Mouse (Mus musculus): Measurements from ENCODE around the gene Car4. TPM values are rescaled to one million over a fixed set of nuclear protein-coding genes. Genes with fewer than 3 reads are reported as not detected.

Car4 gene
- polyA plus RNA-seq (2014; fragmentation: Nextera tagmentation; extraction: Ambion mirVana) = 5.5 and 6.6 TPM in 2 replicates

DNA sequence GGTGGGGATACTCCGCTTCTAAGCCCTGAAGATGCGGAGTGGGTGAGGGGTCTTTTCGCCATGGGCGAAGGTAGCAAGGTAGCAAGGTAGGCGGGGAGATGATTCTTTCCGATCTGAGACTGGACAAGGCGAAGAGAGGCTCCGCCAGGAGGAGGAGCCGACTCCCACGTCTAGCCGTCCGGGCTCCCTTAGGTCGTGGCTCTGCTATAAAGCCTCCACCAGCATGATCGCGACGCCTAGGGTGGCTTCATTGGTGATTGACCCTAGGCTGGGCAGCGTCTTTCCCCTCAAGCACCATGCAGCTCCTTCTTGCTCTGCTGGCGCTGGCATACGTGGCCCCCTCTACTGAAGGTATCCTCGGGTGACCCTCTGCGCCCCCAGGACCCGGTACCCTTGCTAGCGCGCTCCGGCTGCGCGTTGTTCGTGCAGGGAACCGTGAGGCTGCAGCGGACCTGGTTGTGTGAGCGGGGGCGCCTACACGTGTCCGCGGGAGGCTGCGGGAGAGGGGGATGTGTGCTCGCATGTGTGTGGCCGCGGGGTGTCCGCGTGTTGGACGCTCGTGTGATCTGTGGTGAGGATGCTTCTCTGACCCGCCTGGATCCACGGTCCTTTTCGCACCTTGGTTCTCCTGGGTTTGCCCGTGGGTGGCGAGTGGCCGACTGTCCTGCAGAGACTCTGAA is at the start of gene Car4:
Car4 (plus strand) TSS at position 196 of the 680 bp plus-strand sequence.
- DNase-seq (ENCODE audit: low spot score, missing footprints) = peak; percentile 95
- ATAC-seq (ENCODE audit: low FRiP score) = 0 out of 2 replicates have a peak, but pooled peaks have one; percentile 27
- H3K27me3 ChIP-seq (ENCODE audit: control insufficient read depth, insufficient read depth, low read length) = peaks cover 30% of the 10 kb centered on the region

GRCm38 (mm10) chr11:84908480-84908879 is 49.1 kb upstream of the Car4 start:
- no peak overlapping the region for H3K27ac ChIP-seq (ENCODE audit: low read depth, low read length)
- WGBS = 95% methylated on average over 6 of the region's 6 CpGs
- H3K36me3 ChIP-seq (ENCODE audit: control insufficient read depth, insufficient read depth, low read length) = peaks cover 36% of the 10 kb centered on the region
- no peaks in the 10 kb centered on the region for H3K9me3 ChIP-seq (ENCODE audit: control insufficient read depth, low read length)
- H3K27me3 ChIP-seq (ENCODE audit: control insufficient read depth, insufficient read depth, low read length) = no peaks in the 10 kb centered on the region
- no peak overlapping the region for H3K4me2 ChIP-seq
- H3K4me1 ChIP-seq (ENCODE audit: control insufficient read depth, insufficient read depth, low read length) = no peaks in the 10 kb centered on the region
- ATAC-seq (ENCODE audit: low FRiP score) (no peak), DNase-seq (ENCODE audit: low spot score, missing footprints) (no peak)
- no peak overlapping the region for H3K9ac ChIP-seq (ENCODE audit: low read length)
- no peak overlapping the region for H3K4me3 ChIP-seq (ENCODE audit: low read depth, low read length)

More for the DNA sequence above, at the start of gene Car4:
- no peak within 1 kb of the TSS for H3K27ac ChIP-seq (ENCODE audit: low read depth, low read length)
- no peaks in the 10 kb centered on the region for H3K9me3 ChIP-seq (ENCODE audit: control insufficient read depth, low read length)
- peak within 1 kb of the TSS; percentile 29; the same call in 1 of the 2 replicates for H3K9ac ChIP-seq (ENCODE audit: low read length)
- H3K36me3 ChIP-seq (ENCODE audit: control insufficient read depth, insufficient read depth, low read length) = no peaks in the 10 kb centered on the region
- peak within 1 kb of the TSS; percentile 52 for H3K4me2 ChIP-seq
- WGBS = under 1% methylated on average over 49 of the region's 49 CpGs
- H3K4me3 ChIP-seq (ENCODE audit: low read depth, low read length) = peak within 1 kb of the TSS; percentile 28
- peaks cover 18% of the 10 kb centered on the region for H3K4me1 ChIP-seq (ENCODE audit: control insufficient read depth, insufficient read depth, low read length)

DNA sequence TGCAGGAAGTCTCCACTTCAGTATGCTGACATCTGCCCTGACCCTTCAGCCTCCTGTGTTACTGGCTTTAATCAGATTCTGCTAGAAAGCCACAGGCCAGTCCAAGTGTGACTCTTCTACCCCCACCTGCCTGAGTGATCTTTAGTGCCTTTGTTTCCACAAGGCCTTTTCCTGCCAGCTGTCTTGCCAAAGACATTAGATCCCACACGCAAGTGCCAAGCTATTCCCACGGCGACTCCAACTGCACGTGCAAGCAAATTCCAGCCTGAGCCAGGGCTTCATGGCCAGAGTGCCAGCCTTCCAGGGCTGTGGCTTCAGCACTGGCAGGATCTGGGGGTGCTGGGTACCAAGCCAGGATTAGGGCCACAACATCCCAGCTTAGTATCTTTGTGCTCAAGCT is 47.2 kb upstream of the Car4 start:
- 91% methylated on average over 4 of the region's 4 CpGs for WGBS
- DNase-seq (ENCODE audit: low spot score, missing footprints) = no peak
- H3K36me3 ChIP-seq (ENCODE audit: control insufficient read depth, insufficient read depth, low read length) = peaks cover 36% of the 10 kb centered on the region

GRCm38 (mm10) chr11:84914673-84915072 is 42.9 kb upstream of the Car4 start:
- H3K9me3 ChIP-seq (ENCODE audit: control insufficient read depth, low read length) = no peaks in the 10 kb centered on the region
- peaks cover 19% of the 10 kb centered on the region for H3K36me3 ChIP-seq (ENCODE audit: control insufficient read depth, insufficient read depth, low read length)
- no peak overlapping the region for H3K27ac ChIP-seq (ENCODE audit: low read depth, low read length)
- 86% methylated on average over 5 of the region's 5 CpGs for WGBS
- no peak overlapping the region for H3K4me2 ChIP-seq
- H3K4me3 ChIP-seq (ENCODE audit: low read depth, low read length) = no peak overlapping the region
- DNase-seq (ENCODE audit: low spot score, missing footprints) (no peak), ATAC-seq (ENCODE audit: low FRiP score) (no peak)
- no peak overlapping the region for H3K9ac ChIP-seq (ENCODE audit: low read length)
- H3K27me3 ChIP-seq (ENCODE audit: control insufficient read depth, insufficient read depth, low read length) = no peaks in the 10 kb centered on the region
- H3K4me1 ChIP-seq (ENCODE audit: control insufficient read depth, insufficient read depth, low read length) = peaks cover 4% of the 10 kb centered on the region; the same call in 1 of the 2 replicates

More for the DNA sequence above, 47.2 kb upstream of the Car4 start:
- Histone ChIP-seq H3K4me1 (ENCODE audit: control insufficient read depth, insufficient read depth, low read length) (peaks cover under 1% of the 10 kb centered on the region; the same call in 1 of the 2 replicates), H3K9ac (ENCODE audit: low read length) (no peak overlapping the region), H3K9me3 (ENCODE audit: control insufficient read depth, low read length) (no peaks in the 10 kb centered on the region), H3K27me3 (ENCODE audit: control insufficient read depth, insufficient read depth, low read length) (no peaks in the 10 kb centered on the region), H3K27ac (ENCODE audit: low read depth, low read length) (no peak overlapping the region), H3K4me3 (ENCODE audit: low read depth, low read length) (no peak overlapping the region), H3K4me2 (no peak overlapping the region)
- ATAC-seq (ENCODE audit: low FRiP score) = no peak

DNA sequence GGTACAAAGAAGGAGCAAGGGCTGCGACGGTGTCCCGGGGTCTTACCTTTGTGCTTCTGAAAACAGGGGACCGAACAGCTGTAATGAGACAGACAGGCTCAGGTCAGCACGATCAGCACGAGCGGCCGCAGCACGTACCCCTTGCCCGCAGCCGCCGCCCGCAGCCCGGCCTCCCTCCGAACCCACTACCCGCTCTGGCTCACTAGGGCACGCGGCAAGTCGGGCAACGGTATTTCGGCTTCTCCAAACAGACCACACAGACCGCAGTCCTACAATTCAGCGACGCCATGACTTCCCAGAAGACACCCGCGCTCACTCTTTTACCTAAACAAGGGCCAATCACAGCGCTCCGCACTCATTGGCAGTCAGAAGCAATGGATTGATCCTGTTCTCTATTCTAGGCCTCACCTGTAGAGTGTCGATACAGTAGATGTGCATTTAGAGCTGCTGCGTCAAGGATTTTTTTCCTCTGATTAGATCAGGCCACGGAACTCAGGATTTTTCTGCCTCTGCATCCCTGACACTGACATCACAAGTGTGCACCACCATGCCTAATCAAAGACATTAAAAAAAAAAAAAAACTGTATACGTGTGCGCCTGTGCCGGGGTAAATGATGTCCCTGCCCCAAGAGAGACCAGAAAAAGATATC is 41.4 kb upstream of the Car4 start, which contains the start of gene Znhit3:
Znhit3 (minus strand) TSS at position 314 of the 650 bp plus-strand sequence.
- peaks cover 9% of the 10 kb centered on the region for H3K36me3 ChIP-seq (ENCODE audit: control insufficient read depth, insufficient read depth, low read length)
- ATAC-seq (ENCODE audit: low FRiP score) (peak; percentile 90), DNase-seq (ENCODE audit: low spot score, missing footprints) (peak; percentile 93)
- H3K4me3 ChIP-seq (ENCODE audit: low read depth, low read length) = peak within 1 kb of the TSS; percentile 93
- no peaks in the 10 kb centered on the region for H3K9me3 ChIP-seq (ENCODE audit: control insufficient read depth, low read length)
- peaks cover 4% of the 10 kb centered on the region; the same call in 1 of the 2 replicates for H3K4me1 ChIP-seq (ENCODE audit: control insufficient read depth, insufficient read depth, low read length)
- H3K4me2 ChIP-seq = peak within 1 kb of the TSS; percentile 68
- 3% methylated on average over 34 of the region's 34 CpGs for WGBS
- no peak within 1 kb of the TSS for H3K27ac ChIP-seq (ENCODE audit: low read depth, low read length)
- peak within 1 kb of the TSS; percentile 88 for H3K9ac ChIP-seq (ENCODE audit: low read length)
- H3K27me3 ChIP-seq (ENCODE audit: control insufficient read depth, insufficient read depth, low read length) = no peaks in the 10 kb centered on the region

GRCm38 (mm10) chr11:84916703-84917300 is 40.8 kb upstream of the Car4 start:
- no peak overlapping the region for H3K27ac ChIP-seq (ENCODE audit: low read depth, low read length)

DNA sequence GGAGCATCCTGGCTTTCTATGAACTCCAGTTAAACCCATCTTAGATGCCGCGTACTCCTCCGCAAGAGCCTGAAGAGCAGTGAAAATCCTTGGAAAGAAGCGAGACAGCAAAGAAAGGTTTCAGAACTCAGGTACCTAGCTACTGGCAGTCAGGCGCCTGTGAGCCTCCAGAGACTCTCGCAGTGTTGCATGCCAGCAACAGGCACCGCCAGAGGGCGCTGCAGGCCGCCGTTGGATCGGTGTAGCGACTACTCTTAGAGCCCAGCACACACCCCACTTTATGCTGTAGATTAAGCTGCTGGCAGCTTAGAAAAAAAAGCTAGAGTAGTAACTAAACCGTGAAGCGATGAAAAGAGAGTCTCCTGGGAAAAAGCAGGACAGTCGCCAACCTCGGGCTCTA is 39.2 kb upstream of the Car4 start:
- Histone ChIP-seq H3K9ac (ENCODE audit: low read length) (no peak overlapping the region), H3K36me3 (ENCODE audit: control insufficient read depth, insufficient read depth, low read length) (no peaks in the 10 kb centered on the region; the same call in 1 of the 2 replicates), H3K4me1 (ENCODE audit: control insufficient read depth, insufficient read depth, low read length) (peaks cover 4% of the 10 kb centered on the region; the same call in 1 of the 2 replicates), H3K4me2 (no peak overlapping the region; the same call in 1 of the 2 replicates), H3K27ac (ENCODE audit: low read depth, low read length) (no peak overlapping the region), H3K27me3 (ENCODE audit: control insufficient read depth, insufficient read depth, low read length) (no peaks in the 10 kb centered on the region), H3K9me3 (ENCODE audit: control insufficient read depth, low read length) (no peaks in the 10 kb centered on the region), H3K4me3 (ENCODE audit: low read depth, low read length) (no peak overlapping the region)
- DNase-seq (ENCODE audit: low spot score, missing footprints) (peak; percentile 99), ATAC-seq (ENCODE audit: low FRiP score) (0 out of 2 replicates have a peak, but pooled peaks have one; percentile 70)
- 4% methylated on average over 16 of the region's 16 CpGs for WGBS

More at GRCm38 (mm10) chr11:84916703-84917300, 40.8 kb upstream of the Car4 start:
- ATAC-seq (ENCODE audit: low FRiP score) = no peak
- peak; percentile 84 for DNase-seq (ENCODE audit: low spot score, missing footprints)
- H3K4me3 ChIP-seq (ENCODE audit: low read depth, low read length) = peak overlapping the region; percentile 93
- H3K27me3 ChIP-seq (ENCODE audit: control insufficient read depth, insufficient read depth, low read length) = no peaks in the 10 kb centered on the region
- peaks cover 5% of the 10 kb centered on the region; the same call in 1 of the 2 replicates for H3K36me3 ChIP-seq (ENCODE audit: control insufficient read depth, insufficient read depth, low read length)
- H3K4me2 ChIP-seq = peak overlapping the region; percentile 48
- no peaks in the 10 kb centered on the region for H3K9me3 ChIP-seq (ENCODE audit: control insufficient read depth, low read length)
- H3K4me1 ChIP-seq (ENCODE audit: control insufficient read depth, insufficient read depth, low read length) = peaks cover 4% of the 10 kb centered on the region; the same call in 1 of the 2 replicates
- peak overlapping the region; percentile 88 for H3K9ac ChIP-seq (ENCODE audit: low read length)
- 58% methylated on average over 7 of the region's 7 CpGs for WGBS

DNA sequence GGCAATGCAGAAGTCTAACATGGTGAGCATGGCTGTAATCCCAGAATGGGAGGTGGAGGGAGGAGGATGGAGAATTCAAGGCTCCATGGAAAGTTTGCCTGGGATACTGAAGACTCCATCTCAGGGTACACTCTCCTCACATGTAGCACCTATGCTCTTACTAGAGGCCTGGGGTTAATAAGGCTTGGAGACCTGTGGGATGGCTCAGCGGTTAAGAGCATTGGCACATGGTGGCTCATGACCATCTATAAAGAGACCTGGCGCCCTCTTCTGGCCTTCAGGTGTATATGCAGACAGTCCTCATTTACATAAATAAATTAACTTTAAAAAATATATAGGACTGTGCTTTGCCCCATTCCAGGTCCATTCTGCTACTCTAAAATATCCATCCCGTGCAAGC is 38.3 kb upstream of the Car4 start:
- Histone ChIP-seq H3K36me3 (ENCODE audit: control insufficient read depth, insufficient read depth, low read length) (no peaks in the 10 kb centered on the region), H3K4me2 (no peak overlapping the region), H3K27ac (ENCODE audit: low read depth, low read length) (no peak overlapping the region), H3K4me3 (ENCODE audit: low read depth, low read length) (no peak overlapping the region), H3K9me3 (ENCODE audit: control insufficient read depth, low read length) (no peaks in the 10 kb centered on the region), H3K4me1 (ENCODE audit: control insufficient read depth, insufficient read depth, low read length) (peaks cover 4% of the 10 kb centered on the region; the same call in 1 of the 2 replicates), H3K27me3 (ENCODE audit: control insufficient read depth, insufficient read depth, low read length) (no peaks in the 10 kb centered on the region), H3K9ac (ENCODE audit: low read length) (no peak overlapping the region)
- DNase-seq (ENCODE audit: low spot score, missing footprints) (no peak), ATAC-seq (ENCODE audit: low FRiP score) (no peak)
- 42% methylated on average over 3 of the region's 3 CpGs for WGBS

Measured in midbrain, embryonic 11.5 days (tissue).